Mouse (Mus musculus) stomach, postnatal 0 days (tissue): ENCODE results near the gene Ctsj.

ENCODE experiments used
- CTCF ChIP-seq: IDR thresholded peaks from 2 replicates; pipeline ENCODE4 v1.5.1; 2016; ENCODE audit warnings: antibody characterized with exemption, low read depth, mild to moderate bottlenecking, moderate library complexity
- EP300 ChIP-seq: optimal IDR thresholded peaks from 2 replicates; pipeline ENCODE3; 2016; ENCODE audit warnings: antibody characterized with exemption

DNA sequence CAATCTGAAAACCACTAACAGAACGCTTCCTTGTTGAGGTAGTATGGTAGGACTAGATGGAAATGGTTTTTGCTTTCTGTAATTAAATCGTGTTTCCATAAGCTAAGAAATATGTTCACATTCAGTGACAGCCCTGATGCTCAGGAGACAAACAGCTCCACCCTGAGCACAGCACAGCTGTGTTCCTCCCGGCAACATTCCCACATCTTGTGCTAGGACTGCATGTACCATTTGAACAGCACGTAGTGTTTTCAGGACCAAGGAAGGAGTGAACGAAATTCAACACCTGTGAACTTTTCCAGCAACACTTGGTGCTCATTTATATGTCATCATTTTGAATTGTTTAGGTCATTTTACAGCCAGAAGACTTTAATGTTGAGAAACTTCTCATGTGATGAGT, 44.1 kb downstream of the Ctsj start:
- TF ChIP-seq CTCF (no peak), EP300 (no peak)
